Mouse (Mus musculus) lung, postnatal 10 days (tissue): ENCODE measurements around the gene Hnrnpab.
"Not testable (repeated sequence)": the region's sequence is repeated elsewhere in the genome, so short reads cannot be mapped to it uniquely, and the experiment has no call there.

Experiments
- DNase-seq: peaks from one replicate; pipeline ENCODE4 v3.0.0; 2021

The Hnrnpab gene

GRCm38 (mm10) chr11:51633721-51634120 is 27.1 kb upstream of the Hnrnpab start:
- DNase-seq = no peak

GRCm38 (mm10) chr11:51633200-51633599 is 26.6 kb upstream of the Hnrnpab start:
- DNase-seq = not testable (repeated sequence)

GRCm38 (mm10) chr11:51632130-51632753 is 25.6 kb upstream of the Hnrnpab start:
- no peak for DNase-seq

GRCm38 (mm10) chr11:51629651-51630314 is 23.1 kb upstream of the Hnrnpab start:
- DNase-seq = no peak

GRCm38 (mm10) chr11:51627907-51628306 is 21.3 kb upstream of the Hnrnpab start:
- no peak for DNase-seq

- DNase-seq = no peak
Measured at GRCm38 (mm10) chr11:51627425-51627824, 20.8 kb upstream of the Hnrnpab start.

GRCm38 (mm10) chr11:51625187-51625820 is 18.7 kb upstream of the Hnrnpab start:
- DNase-seq = no peak

- peak; percentile 40 for DNase-seq
Measured at GRCm38 (mm10) chr11:51622971-51623491, 16.4 kb upstream of the Hnrnpab start.

- no peak for DNase-seq
Measured at GRCm38 (mm10) chr11:51621776-51622175, 15.1 kb upstream of the Hnrnpab start.

- no peak for DNase-seq
Measured at GRCm38 (mm10) chr11:51620084-51620483, 13.4 kb upstream of the Hnrnpab start.

GRCm38 (mm10) chr11:51619409-51620060 is 12.9 kb upstream of the Hnrnpab start, which contains the start of gene Nhp2:
TSS of gene Nhp2 (plus strand) at chr11:51619735.
- peak; percentile 99 for DNase-seq

GRCm38 (mm10) chr11:51618894-51619408 is 12.3 kb upstream of the Hnrnpab start:
- no peak for DNase-seq

- peak; percentile 90 for DNase-seq
Measured at GRCm38 (mm10) chr11:51617693-51618092, 11.0 kb upstream of the Hnrnpab start.

GRCm38 (mm10) chr11:51616113-51616512 is 9.5 kb upstream of the Hnrnpab start:
- not testable (repeated sequence) for DNase-seq

- peak; percentile 88 for DNase-seq
Measured at GRCm38 (mm10) chr11:51615601-51616000, 9.0 kb upstream of the Hnrnpab start.

GRCm38 (mm10) chr11:51615129-51615528 is 8.5 kb upstream of the Hnrnpab start:
- peak; percentile 49 for DNase-seq

- no peak for DNase-seq
Measured at GRCm38 (mm10) chr11:51614256-51614655, 7.6 kb upstream of the Hnrnpab start.

GRCm38 (mm10) chr11:51609940-51610339 is 3.3 kb upstream of the Hnrnpab start:
- not testable (repeated sequence) for DNase-seq

- no peak for DNase-seq
Measured at GRCm38 (mm10) chr11:51609266-51609909, 2.7 kb upstream of the Hnrnpab start.

GRCm38 (mm10) chr11:51607096-51607738 is 570 bp upstream of the Hnrnpab start:
- DNase-seq = no peak

GRCm38 (mm10) chr11:51605602-51606446 is 823 bp downstream of the Hnrnpab start:
- DNase-seq = peak; percentile 95
